Mouse (Mus musculus) layer of hippocampus, postnatal 25 days (tissue): ENCODE results near the gene Slc1a5. TPM values are rescaled to one million over a fixed set of nuclear protein-coding genes. Genes with fewer than 3 reads are reported as not detected.

Source experiments
- DNase-seq, 2 experiments: peaks; one replicate each; pipeline ENCODE4 v3.0.0; 2022; ENCODE audit warnings: mixed read lengths in 2 of 2, low spot score in 1 of 2; ENCODE audit errors: extremely low spot score in 1 of 2
- total RNA-seq, 2 experiments: library from RNA; stranded (reverse); gene quantifications; 2 replicates each; pipeline ENCODE4 v1.2.3; 2021

The Slc1a5 gene
- total RNA-seq, 2 experiments from 2014 or later, result 2.4 to 3.5 TPM

DNA sequence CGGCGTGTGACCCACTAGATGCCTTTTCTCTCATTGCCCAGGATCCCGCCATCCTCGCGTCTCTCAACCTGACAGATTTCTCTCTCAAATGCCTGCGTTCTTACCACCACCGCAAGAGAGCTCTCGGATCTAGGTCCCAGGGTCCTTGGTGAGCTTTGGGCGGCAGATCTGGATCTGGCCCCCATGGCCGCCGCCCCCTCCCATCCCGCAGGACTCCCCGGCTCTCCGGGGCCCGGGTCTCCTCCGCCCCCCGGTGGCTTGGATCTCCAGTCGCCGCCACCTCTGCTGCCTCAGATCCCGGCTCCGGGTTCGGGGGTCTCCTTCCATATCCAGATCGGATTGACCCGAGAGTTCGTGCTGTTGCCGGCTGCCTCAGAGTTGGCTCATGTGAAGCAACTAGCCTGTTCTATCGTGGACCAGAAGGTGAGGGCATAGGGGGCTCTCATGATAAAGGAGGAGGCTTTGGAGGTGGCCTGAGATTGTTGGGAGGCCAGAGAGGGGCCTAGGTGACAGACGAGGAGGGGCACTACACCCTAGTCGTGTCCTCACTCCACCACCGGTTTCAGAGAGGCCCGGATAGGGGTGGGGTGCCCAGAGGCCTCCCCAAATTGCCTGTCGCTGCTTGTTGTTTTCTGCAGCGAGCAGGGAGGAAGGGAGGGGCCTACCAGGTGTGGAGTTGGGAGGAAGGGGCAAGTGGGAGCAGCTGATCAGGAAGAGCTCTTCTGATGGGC lies 62.5 kb downstream of the Slc1a5 start:
- DNase-seq, result no peak

DNA sequence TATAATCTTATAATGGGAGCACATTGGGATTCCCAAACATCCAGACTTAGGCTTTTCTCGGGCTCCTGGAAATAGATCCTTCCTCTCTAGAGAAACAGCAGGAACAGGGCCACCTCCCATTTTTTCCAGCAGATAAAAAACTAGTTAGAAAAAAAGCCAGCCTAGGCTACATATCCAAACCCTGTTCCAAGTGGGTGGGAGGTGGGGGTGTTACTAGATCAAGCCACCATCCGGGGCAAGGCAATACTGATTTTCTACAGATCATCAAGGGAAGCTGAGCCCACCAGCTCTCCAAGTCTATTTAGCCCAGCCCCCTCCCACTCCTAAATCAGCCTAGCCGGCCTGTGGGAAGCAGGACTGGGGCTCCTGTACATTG lies 63.5 kb downstream of the Slc1a5 start:
- no peak for DNase-seq

GRCm38 (mm10) chr7:16845072-16845819 lies 64.1 kb downstream of the Slc1a5 start:
- no peak for DNase-seq

DNA sequence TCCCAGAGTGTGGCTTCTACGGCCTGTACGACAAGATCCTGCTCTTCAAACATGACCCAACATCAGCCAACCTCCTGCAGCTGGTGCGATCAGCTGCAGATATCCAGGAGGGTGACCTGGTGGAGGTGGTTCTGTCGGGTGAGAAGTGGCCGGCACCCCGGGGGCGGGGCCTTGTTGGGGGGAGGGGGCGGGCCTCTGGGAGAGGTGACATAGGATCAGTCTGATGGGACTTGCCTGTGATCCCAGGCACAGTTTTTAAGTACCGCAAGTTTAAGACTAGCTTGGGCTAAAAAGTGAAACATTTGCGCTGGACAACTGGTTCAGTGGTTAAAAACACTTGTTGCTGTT lies 64.7 kb downstream of the Slc1a5 start:
- no peak for DNase-seq

- no peak for DNase-seq
Measured at GRCm38 (mm10) chr7:16846775-16847174, 65.6 kb downstream of the Slc1a5 start.

DNA sequence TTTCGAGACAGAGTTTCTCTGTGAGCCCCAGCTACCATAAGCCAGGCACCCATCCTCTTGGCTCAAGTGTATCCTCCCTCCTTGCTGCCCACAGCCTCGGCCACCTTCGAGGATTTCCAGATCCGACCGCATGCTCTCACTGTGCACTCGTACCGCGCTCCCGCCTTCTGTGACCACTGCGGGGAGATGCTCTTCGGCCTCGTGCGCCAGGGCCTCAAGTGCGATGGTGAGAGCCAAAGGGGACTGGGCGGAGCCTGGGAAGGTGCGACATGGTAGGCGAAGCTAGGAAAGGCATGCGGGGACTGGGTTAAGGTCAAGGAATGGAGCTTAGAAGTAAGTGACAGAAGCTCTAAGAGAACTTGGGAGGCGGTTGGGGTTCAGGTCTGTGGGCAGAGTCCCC lies 66.4 kb downstream of the Slc1a5 start:
- no peak for DNase-seq

Other genes with a start within 250 kb of the Slc1a5 start
- gene Arhgap35, start 166.3 kb upstream of the Slc1a5 start, total RNA-seq, result 100 to 1,000 TPM; 125 to 127 TPM
- gene Ceacam15, start 105.6 kb upstream of the Slc1a5 start, total RNA-seq, result not detected
- not detected for gene Ceacam9, start 59.4 kb upstream of the Slc1a5 start, total RNA-seq
- 100 to 1,000 TPM; 278 to 315 TPM for gene Ap2s1, start 42.9 kb upstream of the Slc1a5 start, total RNA-seq
- 100 to 1,000 TPM; 322 to 327 TPM for gene Strn4, start 34.5 kb downstream of the Slc1a5 start, total RNA-seq
- gene Fkrp, start 35.4 kb downstream of the Slc1a5 start, total RNA-seq, result 10 to 100 TPM; 46.7 to 47.7 TPM
- gene Prkd2, start 61.6 kb downstream of the Slc1a5 start, total RNA-seq, result 1 to 10 TPM; 5.2 to 6.9 TPM
- 100 to 1,000 TPM; 150 to 160 TPM for gene Dact3, start 94.0 kb downstream of the Slc1a5 start, total RNA-seq
- gene Gng8, start 110.4 kb downstream of the Slc1a5 start, total RNA-seq, result 1 to 10 TPM; 2.5 to 3.2 TPM
- gene Ptgir, start 125.2 kb downstream of the Slc1a5 start, total RNA-seq, result under 1 TPM in 1 of 2 experiments, not detected in 1; 0.09 TPM
- gene Calm3, start 142.8 kb downstream of the Slc1a5 start, total RNA-seq, result 1,000 to 10,000 TPM; 2,256 to 2,439 TPM
- 100 to 1,000 TPM; 320 to 337 TPM for gene Pnmal2, start 163.3 kb downstream of the Slc1a5 start, total RNA-seq
- 100 to 1,000 TPM; 104 to 117 TPM for gene Pnmal1, start 178.3 kb downstream of the Slc1a5 start, total RNA-seq
- 10 to 100 TPM; 52.6 to 53.6 TPM for gene Gm42372, start 201.7 kb downstream of the Slc1a5 start, total RNA-seq
- 1 to 10 TPM; 2.2 to 2.5 TPM for gene Ccdc8, start 211.4 kb downstream of the Slc1a5 start, total RNA-seq
- gene Ppp5c, start 246.6 kb downstream of the Slc1a5 start, total RNA-seq, result 100 to 1,000 TPM; 150 to 153 TPM